Mouse (Mus musculus) spleen, adult 2 months (tissue): ENCODE measurements at regions not wholly inside any gene's neighbourhood (a gene's known extent, or its start where the extent isn't known, plus 50 kb on each side); places are given as distances from the start of the nearest gene placed in this dataset.

Source experiments
- CTCF ChIP-seq: fragments of 200-500 bp; IDR thresholded peaks from 2 replicates; pipeline ENCODE4 v1.5.1; 2011; ENCODE audit warnings: mild to moderate bottlenecking, inconsistent platforms; ENCODE audit not compliant: insufficient read depth, insufficient read length, insufficient replicate concordance; ENCODE audit errors: extremely low read depth
- POLR2A ChIP-seq: fragments of 200-500 bp; IDR thresholded peaks from 2 replicates; pipeline ENCODE4 v1.6.1; 2011; ENCODE audit warnings: low read depth, low read length, inconsistent platforms

GRCm38 (mm10) chr17:15152477-15152876 lies 111.1 kb upstream of the Gm3448 start:
- TF ChIP-seq CTCF, result no peak
- TF ChIP-seq POLR2A, result no peak
